Mouse (Mus musculus): Measurements from ENCODE around the gene Chaf1b. TPM values are rescaled to one million over a fixed set of nuclear protein-coding genes. Genes with fewer than 3 reads are reported as not detected.

Gene Chaf1b
- polyA plus RNA-seq, 1 experiment from 2014 or later = 86.3 TPM

Other genes with a start within 250 kb of the Chaf1b start
- gene Cbr3, start 200.7 kb upstream of the Chaf1b start, polyA plus RNA-seq (2014; fragmentation: Nextera tagmentation; extraction: Ambion mirVana) = 0.16 and 0.33 TPM in 2 replicates
- 18.1 and 19.1 TPM in 2 replicates for gene Dop1b, start 172.0 kb upstream of the Chaf1b start, polyA plus RNA-seq (2014; fragmentation: Nextera tagmentation; extraction: Ambion mirVana)
- gene Morc3, start 51.8 kb upstream of the Chaf1b start, polyA plus RNA-seq (2014; fragmentation: Nextera tagmentation; extraction: Ambion mirVana) = 37.0 and 37.6 TPM in 2 replicates
- 0.14 TPM in 1 of 2 replicates, not detected in the other for gene Cldn14, start 124.9 kb downstream of the Chaf1b start, polyA plus RNA-seq (2014; fragmentation: Nextera tagmentation; extraction: Ambion mirVana)
- gene Sim2, start 201.0 kb downstream of the Chaf1b start, polyA plus RNA-seq (2014; fragmentation: Nextera tagmentation; extraction: Ambion mirVana) = 0.04 and 0.15 TPM in 2 replicates

Measured in liver, embryonic 11.5 days (tissue).